Mouse (Mus musculus) megakaryocyte, embryonic 14.5 days (primary cell): ENCODE measurements around the gene Tango2.

Experiments
- FLI1 ChIP-seq: IDR thresholded peaks from 2 replicates; pipeline ENCODE4 v1.6.1; 2012; ENCODE audit warnings: low read length, inconsistent platforms, mixed read lengths
- GATA1 ChIP-seq: IDR thresholded peaks from 3 replicates; pipeline ENCODE4 v1.6.1; 2012; ENCODE audit warnings: mixed read lengths, low read length, inconsistent platforms, borderline replicate concordance

DNA sequence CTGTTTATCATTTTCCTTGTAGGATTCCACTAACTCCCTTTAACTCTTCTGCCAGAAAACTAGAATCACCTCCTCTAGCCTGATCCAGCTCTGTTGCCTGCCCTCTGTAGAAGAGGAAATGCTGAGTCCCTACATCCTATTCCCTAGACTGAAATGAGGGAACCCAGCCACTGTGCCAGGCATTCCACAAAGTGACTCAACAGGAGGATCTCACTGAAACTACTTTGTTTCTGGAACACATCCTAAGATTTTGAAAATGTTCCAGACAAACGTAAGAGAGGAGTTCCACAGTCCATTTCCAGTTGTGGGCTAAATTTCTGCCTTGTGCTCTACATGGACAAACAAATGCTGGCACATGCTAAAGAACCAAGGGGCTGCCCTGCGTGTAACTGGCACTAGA is 24.4 kb downstream of the Tango2 start:
- TF ChIP-seq GATA1 (no peak), FLI1 (no peak)
